Comparison of ENCODE assay signal across 22 mouse cellular contexts in genomic region chr12:52529740-52530139, GRCm38 (mm10). TPM values are rescaled to one million over a fixed set of nuclear protein-coding genes. Genes with fewer than 3 reads are reported as not detected.
DNase-seq lines count a peak whose midpoint lies in the region; ATAC-seq and TF ChIP-seq lines count a peak whose summit lies in the region.
"Had no signal": no experiment of that assay in that cellular context is flagged by ENCODE, and none has a peak within 500 bp of the region (broad histone marks: within the 10 kb centered on the region; RNA-seq: fewer than 3 reads in every experiment).

No protein-coding gene starts in this region.

- H3K4me1 ChIP-seq in embryonic facial prominence, embryonic 14.5 days (ENCODE audit: control insufficient read depth, insufficient read depth, low read length), result no peaks in the 10 kb centered on the region
- no peaks in the 10 kb centered on the region for H3K4me1 ChIP-seq in embryonic facial prominence, embryonic 10.5 days
- no peaks in the 10 kb centered on the region for H3K4me1 ChIP-seq in limb, embryonic 14.5 days (ENCODE audit: control insufficient read depth, insufficient read depth, low read length)
- H3K4me1 ChIP-seq in limb, embryonic 10.5 days, result no peaks in the 10 kb centered on the region
- H3K4me1 ChIP-seq in forebrain, embryonic 11.5 days (replicated peaks; ENCODE audit: control insufficient read depth, insufficient read depth, low read length), result no peaks in the 10 kb centered on the region

- WGBS in embryonic facial prominence, embryonic 14.5 days, result 84% methylated on average over 3 of the region's 3 CpGs
- 93% methylated on average over 3 of the region's 3 CpGs for WGBS in embryonic facial prominence, embryonic 10.5 days
- WGBS in limb, embryonic 14.5 days, result 87% methylated on average over 3 of the region's 3 CpGs
- 89% methylated on average over 3 of the region's 3 CpGs for WGBS in limb, embryonic 10.5 days
- WGBS in forebrain, embryonic 11.5 days, result 92% methylated on average over 3 of the region's 3 CpGs

- no peaks in the 10 kb centered on the region for H3K27me3 ChIP-seq in embryonic facial prominence, embryonic 14.5 days (replicated peaks; ENCODE audit: control insufficient read depth, insufficient read depth, low read length)
- H3K27me3 ChIP-seq in embryonic facial prominence, embryonic 10.5 days (replicated peaks; ENCODE audit: low read depth, poor library complexity, severe bottlenecking), result no peaks in the 10 kb centered on the region
- no peaks in the 10 kb centered on the region for H3K27me3 ChIP-seq in limb, embryonic 14.5 days (ENCODE audit: control insufficient read depth, insufficient read depth, low read length)
- H3K27me3 ChIP-seq in limb, embryonic 10.5 days (ENCODE audit: low read depth, poor library complexity, severe bottlenecking), result no peaks in the 10 kb centered on the region
- no peaks in the 10 kb centered on the region for H3K27me3 ChIP-seq in forebrain, embryonic 11.5 days (ENCODE audit: control insufficient read depth, insufficient read depth, low read length)
- H3K27me3 ChIP-seq: CH12.LX, Patski had no signal

- peak; percentile 4 for DNase-seq in embryonic facial prominence, embryonic 14.5 days (ENCODE audit: low spot score)
- no peak for DNase-seq in embryonic facial prominence, embryonic 10.5 days (ENCODE audit: low spot score)
- DNase-seq in limb, embryonic 14.5 days (ENCODE audit: low spot score), result peak; percentile 4
- no peak for DNase-seq in limb, embryonic 10.5 days (ENCODE audit: low spot score)
- peak; percentile 70 for DNase-seq in fat pad, adult 2 months (ENCODE audit: extremely low read depth, low read depth, low spot score)
- DNase-seq in gonadal fat pad, adult 2 months (ENCODE audit: low read depth), result peak; percentile 71
- DNase-seq in gastrocnemius, adult 18-20 months (ENCODE audit: low spot score), result no peak
- no peak for DNase-seq in forebrain, embryonic 11.5 days (ENCODE audit: low spot score)
- DNase-seq: adrenal gland, adult 2 months; adrenal gland, adult 8-10 months; adrenal gland, postnatal 10 days; adrenal gland, postnatal 14 days; adrenal gland, postnatal 25 days; adrenal gland, postnatal 36 days; B cell, adult 2 months; cerebellum, adult 11 months; cerebellum, adult 11-12 months had no signal

- no peak overlapping the region for H3K27ac ChIP-seq in embryonic facial prominence, embryonic 14.5 days (replicated peaks; ENCODE audit: low read depth, low read length)
- H3K27ac ChIP-seq in embryonic facial prominence, embryonic 10.5 days (replicated peaks), result no peak overlapping the region
- no peak overlapping the region for H3K27ac ChIP-seq in limb, embryonic 14.5 days (replicated peaks; ENCODE audit: low read depth, low read length)
- no peak overlapping the region for H3K27ac ChIP-seq in limb, embryonic 10.5 days
- H3K27ac ChIP-seq in forebrain, embryonic 11.5 days (ENCODE audit: low read depth, low read length), result no peak overlapping the region

- no peak overlapping the region for H3K9ac ChIP-seq in embryonic facial prominence, embryonic 14.5 days (ENCODE audit: low read depth, low read length)
- no peak overlapping the region for H3K9ac ChIP-seq in limb, embryonic 14.5 days (ENCODE audit: low read depth, low read length, severe bottlenecking)
- no peak overlapping the region for H3K9ac ChIP-seq in forebrain, embryonic 11.5 days (ENCODE audit: low read length)

- no peak for ATAC-seq in embryonic facial prominence, embryonic 14.5 days (ENCODE audit: low read depth)
- no peak for ATAC-seq in limb, embryonic 14.5 days (ENCODE audit: low FRiP score, low read depth)
- ATAC-seq in forebrain, embryonic 11.5 days (replicated peaks; ENCODE audit: low FRiP score), result no peak
- ATAC-seq: activated CD4-positive, CD25-positive, alpha-beta regulatory T cell, adult 4 months; CD4-positive, CD25-positive, alpha-beta regulatory T cell, adult 4 months; Patski had no signal

- no peaks in the 10 kb centered on the region for H3K9me3 ChIP-seq in embryonic facial prominence, embryonic 14.5 days (ENCODE audit: control insufficient read depth, low read length)
- H3K9me3 ChIP-seq in embryonic facial prominence, embryonic 10.5 days, result no peaks in the 10 kb centered on the region
- H3K9me3 ChIP-seq in limb, embryonic 14.5 days (ENCODE audit: control insufficient read depth, low read length), result no peaks in the 10 kb centered on the region
- H3K9me3 ChIP-seq in limb, embryonic 10.5 days (replicated peaks), result no peaks in the 10 kb centered on the region
- H3K9me3 ChIP-seq in forebrain, embryonic 11.5 days (ENCODE audit: control insufficient read depth, low read length), result no peaks in the 10 kb centered on the region
- H3K9me3 ChIP-seq: G1E had no signal

- no peaks in the 10 kb centered on the region for H3K36me3 ChIP-seq in embryonic facial prominence, embryonic 14.5 days (ENCODE audit: control insufficient read depth, insufficient read depth, low read length)
- H3K36me3 ChIP-seq in embryonic facial prominence, embryonic 10.5 days (replicated peaks), result peaks cover 18% of the 10 kb centered on the region
- no peaks in the 10 kb centered on the region for H3K36me3 ChIP-seq in limb, embryonic 14.5 days (ENCODE audit: control insufficient read depth, insufficient read depth, low read length)
- peaks cover 9% of the 10 kb centered on the region; the same call in 1 of the 2 replicates for H3K36me3 ChIP-seq in limb, embryonic 10.5 days
- no peaks in the 10 kb centered on the region for H3K36me3 ChIP-seq in forebrain, embryonic 11.5 days (ENCODE audit: control insufficient read depth, insufficient read depth, low read length)
- H3K36me3 ChIP-seq: G1E had no signal

- no peak overlapping the region for H3K4me3 ChIP-seq in embryonic facial prominence, embryonic 14.5 days (ENCODE audit: low read depth, low read length)
- no peak overlapping the region for H3K4me3 ChIP-seq in embryonic facial prominence, embryonic 10.5 days
- H3K4me3 ChIP-seq in limb, embryonic 14.5 days (replicated peaks; ENCODE audit: low read length), result no peak overlapping the region
- H3K4me3 ChIP-seq in limb, embryonic 10.5 days, result no peak overlapping the region
- H3K4me3 ChIP-seq in forebrain, embryonic 11.5 days (ENCODE audit: low read depth, low read length), result no peak overlapping the region

- H3K4me2 ChIP-seq in embryonic facial prominence, embryonic 14.5 days (ENCODE audit: low read depth, low read length), result no peak overlapping the region
- H3K4me2 ChIP-seq in limb, embryonic 14.5 days (replicated peaks; ENCODE audit: low read depth, low read length, severe bottlenecking), result no peak overlapping the region
- H3K4me2 ChIP-seq in forebrain, embryonic 11.5 days (ENCODE audit: low read depth, low read length, severe bottlenecking), result no peak overlapping the region

- TF ChIP-seq POLR2A in limb, embryonic 14.5 days (IDR thresholded peaks at IDR 0.05; ENCODE audit: borderline replicate concordance, extremely low read depth, insufficient read depth, insufficient read length), result no peak

RNA-seq across cellular contexts. Expression of gene Arhgap5, which starts 26.0 kb away (rescaled TPM):
- 54.6 and 57.0 TPM in 2 replicates for polyA plus RNA-seq in embryonic facial prominence, embryonic 14.5 days (2014; fragmentation: Nextera tagmentation; extraction: Ambion mirVana)
- polyA plus RNA-seq in embryonic facial prominence, embryonic 10.5 days (2016; fragmentation: Nextera tagmentation; extraction: Ambion mirVana), result 43.2 TPM in 2 replicates
- 23.7 and 27.1 TPM in 2 replicates for polyA plus RNA-seq in limb, embryonic 14.5 days (2012; rRNA removed)
- 56.8 and 58.4 TPM in 2 replicates for polyA plus RNA-seq in limb, embryonic 14.5 days (2014; fragmentation: Nextera tagmentation; extraction: Ambion mirVana)
- polyA plus RNA-seq in limb, embryonic 10.5 days (2016; fragmentation: Nextera tagmentation; extraction: Ambion mirVana), result 37.5 and 45.9 TPM in 2 replicates
- 6.7 and 7.3 TPM in 2 replicates for polyA plus RNA-seq in gonadal fat pad, adult 2 months (2012; rRNA removed)
- 10 to 100 TPM; 44.3 to 50.2 TPM for total RNA-seq in gastrocnemius, adult 18-20 months (2021)
- 59.5 and 71.6 TPM in 2 replicates for polyA plus RNA-seq in forebrain, embryonic 11.5 days (2014; fragmentation: Nextera tagmentation; extraction: Ambion mirVana)
- polyA plus RNA-seq: G1E had no signal

Comparison
In these comparisons a context has a peak if more than half of its experiments do, and no peak if none do; other contexts are left out.
1. DNase-seq: peak in embryonic facial prominence, embryonic 14.5 days (single experiment), limb, embryonic 14.5 days (single experiment), fat pad, adult 2 months (single experiment) and gonadal fat pad, adult 2 months (single experiment); none in embryonic facial prominence, embryonic 10.5 days (single experiment), limb, embryonic 10.5 days (single experiment), gastrocnemius, adult 18-20 months (single experiment) and forebrain, embryonic 11.5 days (single experiment).